Mouse (Mus musculus): ENCODE results near the gene Depdc7. TPM values are rescaled to one million over a fixed set of nuclear protein-coding genes. Genes with fewer than 3 reads are reported as not detected.

The Depdc7 gene
- 5.1 and 5.4 TPM in 2 replicates for polyA plus RNA-seq (2016; fragmentation: Nextera tagmentation; extraction: Ambion mirVana)

DNA sequence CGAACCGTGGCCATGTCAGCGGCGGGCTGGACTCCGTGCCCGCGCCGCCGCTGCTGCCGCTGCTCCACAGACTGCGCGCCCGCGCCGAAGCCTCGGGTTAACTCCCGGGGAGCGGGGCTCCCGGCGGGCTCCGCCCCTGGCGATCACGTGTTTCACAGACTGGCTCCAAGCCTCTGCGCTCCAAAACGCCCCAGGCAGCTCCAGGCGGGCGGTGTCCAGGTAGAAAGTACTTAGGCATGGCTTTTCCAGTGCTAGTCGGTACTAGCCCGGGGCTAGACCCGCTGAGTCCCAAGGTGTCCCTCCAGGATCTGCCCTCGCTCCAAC is at the start of gene Depdc7:
TSS of gene Depdc7 (minus strand) at position 138 of the 324 bp plus-strand sequence.
- Histone ChIP-seq H3K36me3 (replicated peaks) (no peaks in the 10 kb centered on the region), H3K27ac (0 out of 2 replicates have a peak within 1 kb of the TSS, but pooled peaks have one; percentile 31), H3K4me2 (peak within 1 kb of the TSS; percentile 99), H3K27me3 (peaks cover 33% of the 10 kb centered on the region), H3K4me3 (replicated peaks) (peak within 1 kb of the TSS; percentile 78), H3K9ac (peak within 1 kb of the TSS; percentile 79), H3K4me1 (peaks cover 19% of the 10 kb centered on the region), H3K9me3 (no peaks in the 10 kb centered on the region)
- under 1% methylated on average over 24 of the region's 31 CpGs for WGBS
- ATAC-seq (ENCODE audit: low FRiP score): peak; percentile 90

DNA sequence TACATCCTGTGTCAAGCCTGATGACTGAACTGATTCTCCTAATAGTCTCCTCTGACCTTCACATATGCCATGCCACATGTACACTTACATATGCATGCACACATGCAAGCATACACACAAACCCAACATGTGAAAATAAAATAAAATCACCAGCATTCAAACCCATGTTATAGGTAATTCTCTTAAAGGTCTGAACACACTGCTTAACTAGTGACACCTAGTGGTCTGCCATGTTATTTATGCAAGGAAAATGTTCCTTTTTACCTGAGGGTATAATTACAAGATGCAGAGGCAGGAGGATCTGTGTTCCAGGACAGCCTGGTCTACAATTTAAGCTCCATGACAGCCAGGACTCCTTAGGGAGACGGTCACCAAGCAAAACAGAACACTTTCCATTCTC is 32.1 kb upstream of the Depdc7 start:
- Histone ChIP-seq H3K4me2 (no peak overlapping the region), H3K27ac (no peak overlapping the region), H3K27me3 (no peaks in the 10 kb centered on the region), H3K4me3 (replicated peaks) (no peak overlapping the region), H3K9ac (no peak overlapping the region), H3K36me3 (replicated peaks) (peaks cover 56% of the 10 kb centered on the region), H3K4me1 (no peaks in the 10 kb centered on the region), H3K9me3 (no peaks in the 10 kb centered on the region)
- no peak for ATAC-seq (ENCODE audit: low FRiP score)
- WGBS: 95% methylated on average over 1 of the region's 1 CpGs

DNA sequence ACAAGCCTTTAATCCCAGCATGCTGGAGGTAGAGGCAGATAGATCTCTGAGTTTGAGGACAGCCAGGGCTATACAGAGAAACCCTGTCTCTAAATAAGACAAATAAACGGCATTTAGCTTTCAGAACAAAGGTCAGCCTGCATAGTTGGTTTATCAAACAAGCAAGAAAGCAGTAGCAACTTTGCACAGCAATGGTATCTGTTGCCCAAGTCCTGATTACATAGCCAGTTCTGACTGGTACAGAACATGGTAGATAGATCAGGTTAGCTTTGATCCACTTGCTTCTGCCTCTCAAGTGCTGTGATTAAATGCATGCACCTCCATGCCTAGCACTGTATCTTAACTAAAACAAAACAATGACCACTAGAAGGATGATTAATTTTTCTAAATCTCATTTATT is 26.0 kb upstream of the Depdc7 start:
- Histone ChIP-seq H3K4me3 (replicated peaks) (no peak overlapping the region), H3K4me1 (no peaks in the 10 kb centered on the region), H3K9ac (no peak overlapping the region), H3K27me3 (no peaks in the 10 kb centered on the region), H3K27ac (no peak overlapping the region), H3K36me3 (replicated peaks) (peaks cover 64% of the 10 kb centered on the region), H3K4me2 (no peak overlapping the region), H3K9me3 (no peaks in the 10 kb centered on the region)
- 94% methylated on average over 1 of the region's 1 CpGs for whole genome bisulfite sequencing
- no peak for ATAC-seq (ENCODE audit: low FRiP score)

DNA sequence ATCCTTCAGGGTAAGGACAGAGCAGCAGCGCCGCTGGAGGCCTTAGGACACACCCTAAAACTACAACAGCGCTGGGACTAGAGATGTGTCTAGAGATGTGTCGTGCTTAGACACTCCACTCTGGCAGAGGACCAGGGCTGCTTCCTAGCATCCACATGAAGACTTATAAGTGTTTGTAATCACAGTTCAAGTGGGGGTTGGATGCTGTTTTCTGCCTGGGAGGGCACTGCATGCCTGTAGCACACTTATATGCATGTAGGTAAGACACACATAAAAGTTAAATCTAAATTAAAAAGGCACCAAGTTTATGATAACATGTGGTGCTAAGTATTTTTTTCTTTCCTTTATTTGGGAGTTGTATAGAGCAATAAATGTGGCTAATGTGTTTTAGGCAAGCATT is 21.3 kb upstream of the Depdc7 start:
- Histone ChIP-seq H3K27me3 (no peaks in the 10 kb centered on the region), H3K4me1 (no peaks in the 10 kb centered on the region), H3K4me2 (no peak overlapping the region), H3K36me3 (replicated peaks) (peaks cover 51% of the 10 kb centered on the region), H3K9ac (no peak overlapping the region), H3K27ac (no peak overlapping the region), H3K4me3 (replicated peaks) (no peak overlapping the region), H3K9me3 (no peaks in the 10 kb centered on the region)
- WGBS: 95% methylated on average over 4 of the region's 4 CpGs
- no peak for ATAC-seq (ENCODE audit: low FRiP score)

DNA sequence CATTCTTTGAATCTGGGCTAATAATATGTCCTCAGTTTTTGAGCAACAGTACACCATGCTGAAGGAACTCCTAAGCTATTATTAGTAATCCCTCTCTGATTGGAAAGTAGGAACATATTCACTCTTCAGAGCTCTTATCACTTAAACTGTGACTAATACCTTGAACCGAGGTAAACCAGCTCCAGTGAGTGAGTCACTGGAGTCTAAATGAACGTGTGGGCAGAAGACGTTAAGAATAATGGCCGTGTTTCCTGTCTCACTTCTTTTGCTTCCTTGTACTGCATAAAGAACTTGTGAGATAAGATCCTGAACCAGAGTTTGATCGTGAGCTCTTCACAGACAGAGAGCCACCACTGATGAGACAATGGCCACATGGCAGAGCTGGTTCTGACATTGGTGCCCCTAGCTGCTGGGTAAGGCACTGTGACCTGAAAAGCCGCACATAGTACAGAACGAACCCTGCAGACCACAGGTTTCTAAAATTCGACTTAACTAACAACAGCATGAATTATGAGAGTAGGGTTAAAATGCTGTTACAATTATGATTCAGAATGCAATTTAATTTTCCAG is 20.5 kb upstream of the Depdc7 start:
- Histone ChIP-seq H3K4me1 (no peaks in the 10 kb centered on the region), H3K27ac (no peak overlapping the region), H3K9me3 (no peaks in the 10 kb centered on the region), H3K4me3 (replicated peaks) (no peak overlapping the region), H3K36me3 (replicated peaks) (peaks cover 47% of the 10 kb centered on the region), H3K9ac (no peak overlapping the region), H3K4me2 (no peak overlapping the region), H3K27me3 (no peaks in the 10 kb centered on the region)
- no peak for ATAC-seq (ENCODE audit: low FRiP score)
- WGBS: 87% methylated on average over 8 of the region's 8 CpGs

DNA sequence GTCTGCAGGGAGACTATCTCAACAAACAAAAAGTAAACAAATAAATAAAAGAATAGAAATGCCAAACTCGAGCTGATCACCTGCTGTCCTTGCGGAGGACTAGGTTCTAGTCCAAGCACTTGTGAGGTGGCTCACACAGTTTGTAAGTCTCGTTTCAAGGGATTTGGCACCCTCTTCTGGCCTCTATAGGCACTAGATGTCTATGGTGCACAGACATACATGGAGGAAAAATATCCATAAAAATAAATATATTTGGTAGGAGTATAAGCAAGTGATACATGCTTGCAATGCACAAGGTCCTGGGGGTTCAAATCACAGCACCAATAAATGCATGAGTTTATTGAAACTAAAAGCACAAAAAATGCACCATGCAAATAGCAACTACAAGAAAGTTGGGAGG is 7.9 kb upstream of the Depdc7 start:
- Histone ChIP-seq H3K4me2 (no peak overlapping the region), H3K4me3 (replicated peaks) (no peak overlapping the region), H3K36me3 (replicated peaks) (0 out of 2 replicates have a peak, but pooled peaks cover 5% of the 10 kb centered on the region), H3K9ac (no peak overlapping the region), H3K27ac (no peak overlapping the region), H3K27me3 (no peaks in the 10 kb centered on the region), H3K4me1 (no peaks in the 10 kb centered on the region), H3K9me3 (no peaks in the 10 kb centered on the region)
- peak; percentile 53; the same call in 1 of the 2 replicates for ATAC-seq (ENCODE audit: low FRiP score)
- 68% methylated on average over 3 of the region's 3 CpGs for WGBS

DNA sequence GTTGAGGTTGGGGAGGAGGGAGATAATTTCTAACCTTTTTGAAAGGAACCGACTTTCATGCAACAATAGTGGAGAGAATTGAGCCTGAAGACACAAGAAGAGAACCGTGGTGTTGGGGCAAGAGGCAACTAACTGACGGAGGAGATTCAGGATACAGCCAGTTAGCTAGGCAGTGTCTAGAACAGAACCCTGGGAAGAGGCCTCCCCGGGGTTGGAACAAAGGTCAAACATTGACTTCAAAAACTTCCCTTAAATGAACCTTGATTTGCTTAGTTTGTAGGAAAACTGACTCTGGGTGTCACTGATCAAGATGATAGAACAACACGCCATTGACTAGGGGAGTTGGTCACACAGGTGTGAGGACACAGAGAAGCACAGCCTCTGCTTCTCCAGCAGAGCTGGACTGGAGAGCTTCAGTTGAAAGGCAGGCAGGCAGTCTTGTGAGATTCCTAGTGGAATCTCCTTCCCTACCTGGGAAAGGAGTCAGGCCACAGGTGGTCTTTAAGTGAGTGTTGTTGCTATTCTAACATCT is 6.0 kb upstream of the Depdc7 start:
- no peak overlapping the region for H3K27ac ChIP-seq
- no peak overlapping the region for H3K9ac ChIP-seq
- no peak overlapping the region for H3K4me3 ChIP-seq (replicated peaks)
- H3K4me2 ChIP-seq: no peak overlapping the region
- ATAC-seq (ENCODE audit: low FRiP score): no peak
- 0 out of 2 replicates have a peak, but pooled peaks cover 5% of the 10 kb centered on the region for H3K36me3 ChIP-seq (replicated peaks)
- H3K4me1 ChIP-seq: no peaks in the 10 kb centered on the region
- no peaks in the 10 kb centered on the region for H3K9me3 ChIP-seq
- peaks cover 4% of the 10 kb centered on the region; the same call in 1 of the 2 replicates for H3K27me3 ChIP-seq
- 81% methylated on average over 5 of the region's 5 CpGs for WGBS

DNA sequence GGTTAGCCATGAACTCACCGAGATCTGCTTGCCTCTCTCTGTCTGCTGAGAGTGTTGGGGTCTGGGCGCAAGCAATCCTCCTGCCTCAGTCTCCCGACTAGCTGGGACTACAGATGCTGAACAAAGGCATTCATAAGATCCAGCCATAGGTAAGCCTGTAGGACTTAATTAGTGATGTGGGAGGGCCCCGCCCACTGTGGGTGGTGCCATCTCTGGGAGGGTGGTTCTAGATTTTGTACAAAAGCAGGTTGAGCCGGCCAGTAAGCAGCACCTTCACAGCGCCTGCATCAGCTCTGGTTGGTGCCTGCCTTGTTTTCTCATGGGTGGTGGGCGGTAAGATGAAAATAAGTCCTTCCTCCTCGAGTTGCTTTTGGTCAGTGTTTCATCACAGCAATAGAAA is 3.6 kb upstream of the Depdc7 start:
- Histone ChIP-seq H3K27ac (no peak overlapping the region), H3K9ac (no peak overlapping the region), H3K4me3 (replicated peaks) (no peak overlapping the region), H3K4me1 (peaks cover 12% of the 10 kb centered on the region), H3K9me3 (no peaks in the 10 kb centered on the region), H3K36me3 (replicated peaks) (no peaks in the 10 kb centered on the region), H3K4me2 (no peak overlapping the region), H3K27me3 (peaks cover 20% of the 10 kb centered on the region)
- ATAC-seq (ENCODE audit: low FRiP score): no peak
- WGBS: 60% methylated on average over 8 of the region's 8 CpGs

DNA sequence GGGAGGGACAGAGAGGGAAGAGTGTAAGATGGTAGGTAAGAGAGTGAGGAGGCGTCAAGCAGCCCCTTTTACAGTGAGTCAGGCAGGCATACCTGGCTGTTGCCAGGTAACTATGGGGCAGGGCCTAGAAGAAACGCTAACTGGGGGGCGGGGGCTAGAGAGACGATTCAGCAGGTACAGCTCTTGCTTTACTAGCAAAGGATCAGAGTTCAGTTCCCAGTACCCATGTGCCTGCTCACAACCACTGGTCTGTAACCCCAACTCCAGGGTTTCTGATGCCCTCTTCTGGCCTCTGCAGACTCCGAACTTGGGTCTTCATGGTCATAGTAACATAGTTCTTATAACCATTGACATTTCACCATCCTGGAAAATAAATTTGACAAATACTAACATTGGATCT is 1.3 kb upstream of the Depdc7 start:
- WGBS: 57% methylated on average over 5 of the region's 5 CpGs
- ATAC-seq (ENCODE audit: low FRiP score): no peak
- Histone ChIP-seq H3K4me1 (peaks cover 19% of the 10 kb centered on the region), H3K9me3 (no peaks in the 10 kb centered on the region), H3K36me3 (replicated peaks) (no peaks in the 10 kb centered on the region), H3K4me3 (replicated peaks) (no peak overlapping the region), H3K27me3 (peaks cover 33% of the 10 kb centered on the region), H3K9ac (no peak overlapping the region), H3K4me2 (no peak overlapping the region), H3K27ac (no peak overlapping the region)

DNA sequence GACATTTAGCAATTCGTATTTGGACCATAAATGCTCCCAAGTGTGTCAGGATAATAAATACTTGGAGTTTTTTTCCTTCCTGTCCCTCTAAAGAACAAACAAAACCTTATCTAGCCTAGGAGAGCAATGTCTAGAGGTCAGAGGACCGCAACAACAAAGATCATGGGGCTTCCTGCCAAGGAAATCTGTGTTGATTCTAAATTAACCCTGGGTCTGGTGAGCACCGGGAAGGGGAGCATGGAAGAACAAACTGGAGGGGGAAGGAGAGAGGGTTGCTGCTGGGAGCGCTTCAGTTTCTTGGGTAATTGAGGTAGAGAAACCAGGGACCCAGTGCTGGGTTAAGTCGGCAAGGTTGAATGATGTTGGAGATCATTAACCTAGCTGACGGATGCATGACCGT is 482 bp upstream of the Depdc7 start:
- peak; percentile 7; the same call in 1 of the 2 replicates for ATAC-seq (ENCODE audit: low FRiP score)
- Histone ChIP-seq H3K9ac (no peak overlapping the region), H3K9me3 (no peaks in the 10 kb centered on the region), H3K4me2 (peak overlapping the region; percentile 99), H3K4me3 (replicated peaks) (peak overlapping the region; percentile 78), H3K27me3 (peaks cover 33% of the 10 kb centered on the region), H3K4me1 (peaks cover 19% of the 10 kb centered on the region), H3K27ac (no peak overlapping the region), H3K36me3 (replicated peaks) (no peaks in the 10 kb centered on the region)
- 19% methylated on average over 7 of the region's 7 CpGs for WGBS

DNA sequence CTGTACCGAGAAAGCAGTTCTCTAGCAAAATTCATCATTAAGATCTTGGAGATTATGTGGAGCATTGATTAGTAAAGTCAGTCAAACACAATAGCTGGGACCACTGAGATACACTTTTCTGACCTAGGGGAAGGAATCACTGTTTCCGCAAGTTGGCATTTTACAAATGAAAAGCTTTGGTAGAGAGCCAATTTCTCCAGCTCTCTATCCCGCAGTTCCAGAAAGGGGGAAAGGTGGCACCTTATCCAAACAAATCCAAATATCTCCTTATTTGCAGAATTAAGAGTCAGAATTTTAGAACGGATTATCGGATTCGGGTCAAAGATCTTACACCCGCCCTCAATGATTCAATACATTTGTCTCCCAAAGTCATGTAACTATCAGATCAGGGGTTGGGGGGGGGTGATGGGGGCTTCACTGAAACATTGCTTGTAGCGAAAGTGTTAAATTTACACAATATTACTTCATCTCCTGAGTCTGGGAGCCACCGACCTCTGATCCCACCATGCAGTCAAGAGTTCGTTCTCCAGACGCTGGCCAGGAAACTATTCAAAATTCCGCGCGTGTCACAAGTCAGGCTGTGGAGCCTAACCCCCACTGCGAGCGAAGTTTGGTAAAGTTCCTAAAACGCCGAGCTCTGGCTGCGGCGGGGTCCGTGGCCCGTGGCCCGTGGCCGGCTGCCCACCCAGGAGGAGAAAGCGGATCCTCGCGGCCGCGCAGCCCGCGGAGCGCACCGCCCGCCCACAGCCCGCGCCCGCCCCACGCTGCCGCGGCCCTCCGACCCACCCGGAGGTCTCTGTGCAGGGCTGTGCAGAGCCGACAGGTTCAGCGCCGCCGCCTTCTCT is 560 bp downstream of the Depdc7 start:
- Histone ChIP-seq H3K27ac (0 out of 2 replicates have a peak overlapping the region, but pooled peaks have one; percentile 31), H3K9ac (peak overlapping the region; percentile 79), H3K9me3 (no peaks in the 10 kb centered on the region), H3K36me3 (replicated peaks) (no peaks in the 10 kb centered on the region), H3K27me3 (peaks cover 33% of the 10 kb centered on the region), H3K4me1 (peaks cover 19% of the 10 kb centered on the region), H3K4me2 (peak overlapping the region; percentile 99), H3K4me3 (replicated peaks) (peak overlapping the region; percentile 78)
- WGBS: 4% methylated on average over 46 of the region's 46 CpGs
- peak; percentile 47 for ATAC-seq (ENCODE audit: low FRiP score)

DNA sequence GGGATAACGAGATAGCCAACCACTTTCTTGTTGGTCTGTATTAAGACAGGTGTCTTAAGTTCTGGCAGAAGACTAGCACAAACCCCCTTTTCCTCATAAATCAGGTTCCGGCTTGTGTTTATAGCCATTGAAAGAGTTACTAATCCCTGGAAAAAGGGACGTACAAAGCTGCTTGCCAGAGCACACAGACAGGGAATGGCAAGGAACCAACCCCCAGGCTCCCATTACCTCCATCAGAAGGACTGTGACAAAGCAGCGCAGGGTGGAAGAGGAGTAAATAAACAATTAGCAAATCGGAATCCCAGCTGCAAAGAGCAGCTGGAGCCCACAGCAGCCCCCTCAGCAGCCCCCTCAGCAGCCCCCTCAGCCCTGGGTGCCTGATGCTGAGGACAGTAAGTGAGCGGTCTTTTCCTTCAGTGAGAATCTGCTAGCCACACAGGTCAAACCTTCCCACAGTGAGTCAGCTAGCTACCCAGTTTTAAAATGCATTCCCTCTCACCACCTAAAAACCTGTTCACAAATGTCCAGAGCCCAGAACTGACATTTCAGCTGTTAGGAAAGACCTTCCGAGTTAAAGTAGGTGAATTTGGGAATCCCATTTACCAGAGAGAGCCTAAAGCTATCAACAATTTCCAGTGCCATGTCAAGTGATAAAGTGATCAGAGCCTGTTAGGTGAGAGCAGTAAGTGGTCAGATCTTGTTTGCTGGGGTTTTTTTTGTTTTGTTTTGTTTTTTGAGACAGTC is 1.5 kb downstream of the Depdc7 start:
- ATAC-seq (ENCODE audit: low FRiP score): 0 out of 2 replicates have a peak, but pooled peaks have one; percentile 25
- 16% methylated on average over 7 of the region's 7 CpGs for WGBS
- no peaks in the 10 kb centered on the region for H3K36me3 ChIP-seq (replicated peaks)
- no peak overlapping the region for H3K9ac ChIP-seq
- H3K27me3 ChIP-seq: peaks cover 33% of the 10 kb centered on the region
- peaks cover 19% of the 10 kb centered on the region for H3K4me1 ChIP-seq
- no peaks in the 10 kb centered on the region for H3K9me3 ChIP-seq
- H3K27ac ChIP-seq: no peak overlapping the region
- no peak overlapping the region for H3K4me3 ChIP-seq (replicated peaks)
- peak overlapping the region; percentile 99 for H3K4me2 ChIP-seq
